Mouse (Mus musculus) urinary bladder, postnatal 25 days (tissue): ENCODE results near the gene Cpne5.
"Not testable (repeated sequence)": the region's sequence is repeated elsewhere in the genome, so short reads cannot be mapped to it uniquely, and the experiment has no call there.

Experiments used
- DNase-seq: peaks from one replicate; pipeline ENCODE4 v3.0.0; 2022; ENCODE audit warnings: low spot score

Cpne5 gene

DNA sequence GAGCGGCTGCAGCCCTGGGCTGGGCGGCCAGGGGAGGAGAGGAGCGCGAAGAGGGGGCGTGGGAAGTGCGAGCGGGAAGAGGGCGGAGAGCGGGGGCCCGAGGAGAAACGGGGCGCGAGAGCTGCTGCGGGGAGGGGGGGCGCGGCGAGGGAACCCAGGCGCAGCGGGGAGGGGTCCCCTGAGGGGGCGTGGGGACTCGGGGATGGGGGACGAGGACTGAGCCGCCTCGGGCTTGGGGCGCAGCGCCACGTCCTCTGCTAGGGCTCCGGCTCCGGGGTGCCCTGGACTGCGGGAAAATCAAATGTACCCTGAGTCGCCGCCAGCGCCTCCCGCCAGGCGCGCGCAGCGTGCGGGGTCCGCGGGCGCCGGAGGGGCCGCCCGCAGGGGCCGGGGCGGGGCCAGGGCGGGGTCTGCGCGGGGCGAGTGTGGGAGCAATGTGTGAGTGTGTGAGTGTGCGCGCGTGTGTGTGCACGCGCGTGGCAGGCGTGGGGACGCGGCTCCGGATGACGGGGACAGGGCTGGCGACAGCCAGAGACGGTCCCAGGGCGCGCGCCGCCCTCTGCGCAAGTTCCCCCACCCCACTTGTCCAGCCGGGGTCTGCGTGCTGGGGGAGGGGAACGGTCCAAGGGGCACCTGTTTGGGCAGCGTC, at the start of gene Cpne5:
Gene Cpne5 (minus strand): TSS at position 396 of the 649 bp plus-strand sequence.
- no peak for DNase-seq

DNA sequence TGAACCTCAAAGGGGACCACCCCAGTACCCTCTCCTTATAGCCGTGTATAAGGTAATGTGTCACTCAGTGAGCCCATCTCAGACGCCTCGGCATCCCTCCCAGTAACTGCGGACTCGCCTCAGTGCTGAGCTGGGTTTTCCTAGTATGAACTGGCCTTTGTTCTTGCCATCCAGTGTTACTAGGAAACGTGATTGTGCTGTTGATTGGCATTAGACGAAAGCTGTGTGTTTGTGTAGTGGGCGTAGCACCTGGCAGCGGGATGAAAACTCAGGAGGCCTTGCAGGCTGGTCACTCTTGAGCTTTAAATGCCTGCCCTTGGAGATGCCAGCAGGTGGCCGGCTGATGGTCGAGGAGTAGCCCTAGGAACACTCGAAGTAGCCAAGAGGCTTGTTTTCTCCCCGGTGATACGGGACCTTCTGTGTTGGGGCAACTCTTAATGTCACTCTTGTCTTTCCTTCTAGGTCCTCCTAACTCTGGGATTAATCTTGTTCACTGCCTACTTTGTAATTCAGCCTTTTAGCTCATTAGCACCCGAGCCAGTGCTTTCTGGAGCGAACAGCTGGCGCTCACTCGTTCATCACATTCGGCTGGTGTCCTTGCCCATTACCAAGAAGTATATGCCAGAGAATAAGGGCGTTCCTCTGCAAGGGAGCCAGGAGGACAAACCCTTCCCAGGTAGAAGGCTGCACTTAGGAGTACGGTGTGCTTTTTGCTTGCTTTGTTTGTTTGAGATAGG, 44.4 kb upstream of the Cpne5 start:
- no peak for DNase-seq

DNA sequence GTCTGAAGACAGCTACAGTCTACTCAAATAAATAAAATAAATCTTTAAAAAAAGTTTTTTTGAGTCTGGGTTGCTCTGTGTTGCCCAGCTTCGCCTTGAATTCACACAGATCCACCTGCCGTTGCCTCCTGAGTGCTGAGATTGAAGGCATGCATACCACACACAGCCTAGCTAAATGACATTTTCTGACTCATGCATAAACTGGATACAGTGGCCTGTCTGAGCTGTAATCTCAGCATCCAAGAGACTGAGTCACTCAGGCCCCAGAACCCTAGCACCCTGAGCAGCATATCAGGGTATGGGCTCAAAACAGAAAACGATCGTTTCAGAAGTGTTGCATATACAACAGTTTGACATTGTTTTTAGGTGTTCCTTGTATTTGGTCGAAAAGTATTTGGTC, 43.6 kb upstream of the Cpne5 start:
- DNase-seq, result no peak

DNA sequence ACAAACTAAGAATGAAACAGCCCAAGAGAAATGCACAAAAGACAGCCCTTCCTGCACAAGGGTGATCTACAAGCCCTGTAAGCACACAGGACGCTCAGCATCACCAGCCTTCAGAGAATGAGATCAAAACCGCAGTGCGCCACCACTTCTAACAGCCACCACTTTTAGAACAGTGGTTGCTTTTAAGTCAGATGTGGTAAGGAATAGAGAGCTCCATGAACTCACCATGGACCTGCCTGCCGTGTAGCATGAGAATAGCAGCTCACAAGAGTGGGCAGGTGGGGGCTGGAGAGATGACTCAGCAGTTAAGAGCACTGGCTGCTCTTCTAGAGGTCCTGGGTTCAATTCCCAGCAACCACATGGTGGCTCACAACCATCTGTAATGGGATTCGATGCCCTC, 42.5 kb upstream of the Cpne5 start:
- DNase-seq, result no peak

GRCm38 (mm10) chr17:29273889-29274288, 35.9 kb upstream of the Cpne5 start:
- no peak for DNase-seq

- DNase-seq, result no peak
Observed at GRCm38 (mm10) chr17:29273156-29273555, 35.2 kb upstream of the Cpne5 start.

DNA sequence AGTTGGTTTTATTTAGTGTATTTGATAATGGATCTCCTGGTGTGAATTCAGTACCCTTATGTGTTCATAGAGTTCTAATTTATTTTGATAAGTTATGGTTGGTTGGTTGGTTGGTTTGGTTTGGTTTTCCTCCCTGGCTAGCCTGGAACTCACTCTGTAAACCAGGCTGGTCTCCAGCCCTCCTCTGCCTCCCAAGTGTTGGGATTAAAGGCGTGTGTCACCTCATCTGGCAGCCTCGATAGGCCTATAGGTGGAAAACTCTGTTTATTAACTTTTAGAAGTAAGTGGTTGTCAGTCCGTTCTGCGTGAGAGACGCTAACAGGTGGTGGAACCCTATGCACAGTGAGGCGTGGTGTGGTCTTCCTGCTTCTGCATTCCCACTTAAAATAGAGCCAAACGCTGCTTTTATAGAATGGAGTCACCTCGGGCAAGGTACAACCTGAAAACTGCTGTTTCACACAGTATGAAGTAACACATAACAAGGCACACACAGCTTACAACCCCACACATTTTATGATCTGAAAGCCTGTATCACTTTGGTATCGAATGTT, 32.3 kb upstream of the Cpne5 start:
- DNase-seq, result no peak

DNA sequence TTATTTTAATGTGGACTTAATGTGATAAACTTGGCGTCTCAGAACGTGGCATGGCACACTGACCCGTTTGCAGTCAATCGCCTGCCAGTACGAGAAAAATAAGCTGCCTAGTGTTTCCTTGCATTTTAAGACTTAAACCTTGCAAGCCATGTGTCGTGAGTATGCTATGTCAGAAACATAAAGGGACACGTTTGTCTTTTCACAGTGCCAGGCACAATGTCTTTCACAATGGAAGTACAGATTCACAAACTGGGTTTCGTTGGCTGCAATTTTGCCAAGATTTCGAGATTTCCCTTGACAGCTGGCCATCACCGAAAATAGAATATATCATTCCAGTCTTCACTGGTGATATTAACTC, 31.4 kb upstream of the Cpne5 start:
- DNase-seq, result no peak

DNA sequence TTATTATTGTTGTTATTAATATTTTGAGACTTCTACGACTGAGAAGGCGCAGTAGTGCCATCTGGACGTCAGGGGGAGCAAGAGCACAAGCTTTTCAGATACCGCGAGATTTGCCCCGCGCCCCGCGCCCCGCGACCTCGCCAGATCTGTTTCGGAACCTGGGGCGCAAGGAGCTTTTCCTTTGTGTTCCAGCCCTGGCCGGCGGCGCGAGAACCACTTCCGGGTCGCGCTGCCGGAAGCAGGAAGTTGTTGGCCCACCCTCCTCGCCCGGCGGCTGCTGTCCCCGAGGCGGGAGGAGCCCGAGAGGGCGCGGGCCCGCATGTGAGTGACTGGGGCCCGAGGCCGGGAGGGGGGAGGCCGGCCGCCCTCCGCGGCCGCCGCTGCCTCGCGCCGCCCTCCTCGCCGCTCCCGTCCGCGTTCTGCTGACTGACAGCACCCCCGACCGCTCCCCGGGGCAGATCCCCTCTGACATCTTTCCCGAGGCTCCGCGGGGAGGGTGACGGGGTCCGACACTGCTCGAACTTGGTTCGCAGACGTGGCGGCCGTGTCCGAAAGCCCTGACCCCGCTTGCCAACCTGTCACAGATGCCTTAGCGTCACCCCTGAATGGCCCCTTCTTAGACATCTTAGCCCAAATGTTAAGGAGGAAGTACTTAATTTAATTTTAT, 30.8 kb upstream of the Cpne5 start, which contains the start of gene BC004004:
Gene BC004004 (plus strand): TSS at position 107 of the 667 bp plus-strand sequence.
- peak; percentile 93 for DNase-seq

DNA sequence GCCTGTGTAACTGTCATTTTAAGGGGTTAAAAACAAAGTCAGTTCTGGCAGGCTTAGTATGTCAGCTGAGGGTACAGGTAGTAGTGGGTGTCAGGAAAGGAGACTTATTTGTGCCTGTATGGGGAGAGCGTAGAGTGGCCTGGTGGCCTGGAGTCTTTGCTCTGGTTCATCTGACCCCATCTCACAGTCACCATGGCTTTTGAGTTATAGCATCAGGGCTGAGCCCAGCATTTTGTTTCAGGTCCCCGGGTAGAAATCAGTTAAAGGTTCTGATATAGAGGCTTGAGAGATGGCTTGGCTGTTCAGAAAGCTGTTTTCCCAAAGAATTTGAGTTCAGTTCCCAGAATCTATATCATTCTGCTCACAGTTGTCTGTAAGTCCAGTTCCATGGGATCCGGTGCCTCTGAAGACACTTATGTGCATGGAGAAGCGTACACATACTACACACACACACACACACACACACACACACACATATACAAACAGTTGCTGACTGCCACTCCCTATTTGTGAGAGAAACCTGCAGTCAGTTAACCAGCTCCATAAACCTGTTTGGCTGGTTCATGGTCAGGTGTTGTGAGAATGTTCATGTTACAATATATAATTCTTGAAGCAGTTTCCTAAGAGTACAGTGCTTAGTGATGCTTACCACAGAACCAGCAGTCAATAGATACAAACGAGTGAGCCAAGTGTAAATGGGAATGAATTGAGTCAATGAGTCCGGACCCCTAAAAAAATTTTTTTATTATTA, 30.1 kb upstream of the Cpne5 start:
- peak; percentile 33 for DNase-seq

DNA sequence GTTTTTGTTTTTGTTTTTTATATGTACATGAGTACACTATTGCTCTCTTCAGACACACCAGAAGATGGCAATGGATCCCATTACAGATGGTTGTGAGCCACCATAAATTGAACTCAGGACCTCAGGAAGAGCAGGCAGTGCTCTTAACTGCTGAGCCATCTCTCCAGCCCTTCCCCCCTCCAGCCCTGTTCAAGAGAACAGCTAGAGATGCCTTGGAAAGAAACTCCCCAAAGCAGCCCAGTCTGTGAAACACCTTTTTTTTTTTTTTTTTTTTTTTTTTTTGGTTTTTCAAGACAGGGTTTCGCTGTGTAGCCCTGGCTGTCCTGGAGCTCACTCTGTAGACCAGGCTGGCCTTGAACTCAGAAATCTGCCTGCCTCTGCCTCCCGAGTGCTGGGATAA, 29.1 kb upstream of the Cpne5 start:
- not testable (repeated sequence) for DNase-seq

- DNase-seq, result no peak
Observed at GRCm38 (mm10) chr17:29264760-29265159, 26.8 kb upstream of the Cpne5 start.

GRCm38 (mm10) chr17:29263840-29264633, 26.1 kb upstream of the Cpne5 start, which contains the start of gene Ppil1:
TSS of gene Ppil1 (minus strand) at chr17:29264186.
- DNase-seq, result peak; percentile 83

GRCm38 (mm10) chr17:29263417-29263816, 25.4 kb upstream of the Cpne5 start:
- no peak for DNase-seq

- DNase-seq, result no peak
Observed at GRCm38 (mm10) chr17:29262259-29262649, 24.3 kb upstream of the Cpne5 start.

GRCm38 (mm10) chr17:29261603-29262258, 23.8 kb upstream of the Cpne5 start:
- no peak for DNase-seq

- DNase-seq, result no peak
Observed at GRCm38 (mm10) chr17:29260501-29260900, 22.5 kb upstream of the Cpne5 start.

DNA sequence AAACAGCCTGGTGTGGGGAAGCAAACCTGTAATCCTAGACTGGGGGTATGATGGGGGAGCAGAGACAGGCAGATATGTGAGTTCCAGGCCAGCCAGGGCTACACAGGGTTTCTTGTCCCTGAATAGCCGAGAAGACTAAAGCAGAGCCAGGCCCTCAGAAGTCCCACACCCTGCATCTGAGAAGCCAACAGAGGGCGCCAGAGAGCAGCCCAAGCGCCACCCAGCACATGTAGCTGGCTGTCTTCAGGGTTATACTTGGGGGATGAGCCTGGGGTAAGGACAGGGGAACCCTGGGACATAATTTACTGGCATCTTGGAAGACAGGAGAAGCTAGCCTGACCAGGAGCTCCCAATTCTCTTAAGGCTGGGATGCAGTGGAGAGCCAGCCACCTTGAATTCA, 21.5 kb upstream of the Cpne5 start:
- DNase-seq, result peak; percentile 73

DNA sequence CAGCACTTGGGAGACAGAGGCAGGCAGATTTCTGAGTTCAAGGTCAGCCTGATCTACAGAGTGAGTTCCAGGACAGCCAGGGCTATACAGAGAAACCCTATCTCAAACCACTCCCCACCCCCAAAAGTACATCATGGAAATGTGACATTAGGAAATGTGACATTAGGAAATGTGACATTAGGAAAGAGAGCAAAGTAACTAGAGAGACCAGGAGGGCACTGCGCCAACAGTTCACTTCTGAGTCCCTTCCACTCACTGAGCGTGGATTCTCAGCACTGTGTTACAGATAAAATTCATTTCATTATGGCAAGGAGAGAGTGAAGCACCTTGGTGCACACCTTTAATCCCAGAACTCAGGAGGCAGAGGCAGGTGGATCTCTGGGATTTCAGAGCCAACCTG, 21.0 kb upstream of the Cpne5 start:
- DNase-seq, result no peak

DNA sequence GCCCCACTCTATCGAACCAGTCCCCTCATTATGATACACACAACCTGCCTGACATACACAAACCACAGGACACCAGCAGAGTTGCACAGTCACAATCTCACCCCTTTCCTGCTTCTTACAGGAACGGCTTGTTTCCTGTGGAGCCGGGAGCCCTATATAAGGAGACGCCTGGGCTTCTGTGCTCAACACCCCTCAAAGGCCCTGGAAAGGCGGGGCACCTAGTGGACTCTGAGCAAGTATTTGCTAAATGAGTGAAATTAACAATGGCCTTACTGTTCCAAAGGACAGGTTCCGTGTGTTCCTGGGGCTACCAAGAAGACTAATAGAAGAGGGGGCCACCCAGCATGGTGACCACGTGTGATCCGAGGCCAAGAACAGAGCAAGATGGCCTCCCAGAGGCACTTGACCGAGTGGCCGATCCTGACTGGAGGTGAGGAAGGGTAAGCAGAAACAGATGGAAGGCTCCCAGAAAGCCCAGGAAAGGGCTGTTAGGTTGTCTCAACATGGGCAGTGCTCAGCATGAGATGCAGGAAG, 20.1 kb upstream of the Cpne5 start:
- no peak for DNase-seq
